Mouse (Mus musculus): ENCODE measurements at regions not wholly inside any gene's neighbourhood (a gene's known extent, or its start where the extent isn't known, plus 50 kb on each side); places are given as distances from the start of the nearest gene placed in this dataset.

DNA sequence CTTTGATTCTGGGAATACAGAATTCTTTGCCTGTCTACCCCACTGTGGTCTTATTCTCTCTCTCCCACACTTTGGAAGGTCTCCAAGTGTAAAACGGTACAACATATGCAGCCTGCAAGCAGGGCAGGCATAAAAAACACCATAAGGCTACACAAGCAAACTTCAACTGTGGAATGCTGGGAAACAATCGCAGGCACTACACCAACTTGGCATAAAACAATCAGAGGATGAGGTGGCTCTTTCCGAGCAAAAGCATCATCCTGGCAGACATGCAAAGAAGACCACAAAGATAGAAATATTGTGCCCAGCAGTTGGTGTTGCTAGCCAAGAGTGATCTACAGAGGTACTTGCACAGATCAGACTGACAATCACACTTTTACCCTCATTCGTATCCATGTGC, 88.0 kb upstream of the Galnt5 start:
- DNase-seq (ENCODE audit: low spot score): no peak

DNA sequence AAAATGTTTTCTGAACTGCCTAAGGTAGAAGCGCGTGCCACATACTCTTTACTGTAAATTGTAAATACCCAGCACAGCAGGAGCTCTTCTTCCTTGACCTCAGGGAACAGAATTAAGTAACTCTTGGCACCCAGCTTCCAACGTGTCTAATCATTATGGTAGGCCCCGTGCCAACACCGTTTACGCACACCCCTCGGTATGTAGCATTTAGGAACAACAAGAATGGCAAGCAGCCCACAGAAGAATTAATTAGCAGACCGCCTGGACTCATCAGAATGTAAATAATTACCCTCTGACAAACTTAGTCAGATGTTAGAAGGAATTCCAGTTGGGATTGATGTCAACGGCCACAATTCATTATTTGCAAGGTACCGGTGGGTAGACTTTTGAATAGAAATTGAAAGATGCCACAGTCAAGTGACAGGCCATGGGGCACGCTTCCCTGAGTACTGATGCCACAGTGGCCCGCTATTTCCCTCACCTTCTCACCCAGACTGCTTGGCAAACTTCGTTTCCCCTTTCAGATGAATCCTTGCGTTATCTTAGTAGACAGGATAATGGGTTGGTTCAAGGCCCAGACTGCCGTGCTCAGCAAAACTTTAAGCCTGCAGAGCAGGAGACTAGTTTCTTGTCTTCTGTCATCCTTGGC, 81.2 kb upstream of the Galnt5 start:
- DNase-seq (ENCODE audit: low spot score): no peak

DNA sequence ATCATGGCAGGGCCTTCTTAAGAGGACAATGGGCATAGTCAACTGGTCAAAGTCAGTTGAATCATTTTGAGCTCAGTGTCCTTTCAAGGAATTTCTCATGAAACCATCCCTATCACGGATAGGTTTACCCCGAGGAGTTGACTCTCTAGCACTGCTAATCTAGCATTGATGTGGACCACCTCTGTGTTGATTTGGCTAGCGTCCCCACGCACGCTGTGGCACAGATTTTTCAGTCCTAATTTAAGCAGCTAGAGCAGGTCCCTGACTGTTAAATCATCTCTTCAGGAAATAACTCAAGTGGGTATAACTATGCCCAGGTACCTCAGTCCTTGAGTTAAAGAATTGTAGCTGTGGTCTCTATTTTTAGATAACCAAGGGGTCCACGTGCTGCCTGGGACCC, 80.0 kb upstream of the Galnt5 start:
- no peak for DNase-seq (ENCODE audit: low spot score)

DNA sequence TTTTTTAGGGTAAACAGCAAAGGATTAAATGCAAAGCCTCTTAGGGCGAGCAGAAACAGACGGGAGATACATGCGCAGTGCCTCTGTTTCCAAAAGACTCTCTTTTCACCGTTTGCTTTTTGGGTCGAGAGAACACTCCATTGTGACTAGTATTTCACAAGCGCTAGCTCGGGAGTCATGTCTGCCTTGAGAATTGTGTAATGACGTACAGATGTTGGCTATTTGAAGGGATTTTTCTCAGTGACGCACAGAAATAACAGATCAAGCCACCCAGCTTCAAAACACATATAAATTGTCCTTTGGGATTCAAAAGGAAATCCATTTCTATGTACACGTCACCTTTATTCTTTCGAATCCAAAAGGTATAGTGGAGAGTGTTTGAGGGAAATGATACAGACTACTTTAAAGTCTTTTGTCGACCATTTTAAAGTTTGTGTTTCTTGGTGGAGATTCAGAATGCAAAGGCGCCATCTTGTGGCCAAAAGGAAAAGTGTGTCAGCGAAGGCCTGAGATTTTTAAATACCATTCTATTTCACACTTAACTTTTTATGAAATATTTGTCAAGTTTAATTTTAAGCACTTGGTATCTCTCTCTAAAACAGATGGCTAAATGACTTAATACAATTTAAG, 78.5 kb upstream of the Galnt5 start:
- peak; percentile 41 for DNase-seq (ENCODE audit: low spot score)

DNA sequence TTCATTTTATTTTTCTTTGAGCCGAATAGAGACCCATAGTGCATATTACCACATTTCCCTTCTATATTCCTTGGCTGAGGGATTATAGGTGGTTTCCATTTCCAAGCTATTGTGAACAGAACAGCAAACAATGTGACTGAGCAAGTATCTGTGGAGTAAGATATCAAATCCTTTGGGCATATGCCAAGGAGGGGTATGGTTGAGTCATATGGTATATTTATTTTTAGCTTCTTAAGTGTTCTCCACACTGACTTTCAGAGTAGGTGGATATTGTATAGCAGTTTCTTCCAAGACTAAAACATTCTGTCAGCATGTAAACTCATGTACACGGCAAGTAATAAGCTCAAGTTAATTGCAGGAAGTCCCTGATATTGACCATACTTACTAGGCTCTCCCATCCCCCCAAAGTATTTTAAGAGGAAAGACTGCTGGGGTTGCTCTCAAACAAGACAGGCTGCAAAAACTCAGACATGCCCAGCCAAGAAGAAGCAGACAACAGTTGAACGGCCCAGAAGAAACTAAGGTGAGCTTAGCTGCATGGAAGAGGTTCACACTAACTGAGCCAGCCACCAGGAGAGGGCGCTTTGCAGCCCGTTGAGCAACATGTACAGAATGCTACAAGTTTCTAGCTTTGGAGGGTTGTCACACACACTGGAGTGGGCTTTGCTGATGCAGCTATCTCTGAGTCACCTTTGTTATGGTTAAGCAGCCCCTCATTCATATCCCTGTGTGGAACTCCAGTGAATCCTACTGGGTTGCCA, 63.4 kb upstream of the Galnt5 start:
- DNase-seq (ENCODE audit: low spot score): no peak

All from MN1 (cell line).